Mouse (Mus musculus) embryonic facial prominence, embryonic 15.5 days (tissue): ENCODE data around the gene Ppp1cc. TPM values are rescaled to one million over a fixed set of nuclear protein-coding genes. Genes with fewer than 3 reads are reported as not detected.

ENCODE experiments used
- ATAC-seq: fragments of 200-750 bp; cut with Nextera tagmentation; 2 replicates; pipeline ENCODE4 v1.8.0; 2017; ENCODE audit warnings: low read depth, moderate TSS enrichment; ENCODE audit not compliant: insufficient number of reproducible peaks, low FRiP score, low TSS enrichment
- H3K27ac ChIP-seq: fragments of 300-500 bp; sonication (generic); replicated peaks from 2 replicates; pipeline ENCODE4 v1.5.1; 2015; ENCODE audit warnings: mild to moderate bottlenecking, inconsistent platforms
- H3K27me3 ChIP-seq: fragments of 300-500 bp; sonication (generic); 2 replicates; pipeline ENCODE4 v1.6.1; 2015; ENCODE audit warnings: inconsistent platforms
- H3K36me3 ChIP-seq: fragments of 300-500 bp; sonication (generic); 2 replicates; pipeline ENCODE4 v1.6.1; 2015; ENCODE audit warnings: mild to moderate bottlenecking, inconsistent platforms
- H3K4me1 ChIP-seq: fragments of 300-500 bp; sonication (generic); 2 replicates; pipeline ENCODE4 v1.6.1; 2015; ENCODE audit warnings: inconsistent platforms
- H3K4me2 ChIP-seq: fragments of 300-500 bp; sonication (generic); replicated peaks from 2 replicates; pipeline ENCODE4 v1.6.1; 2015; ENCODE audit warnings: mild to moderate bottlenecking, inconsistent platforms
- H3K4me3 ChIP-seq: fragments of 300-500 bp; sonication (generic); replicated peaks from 2 replicates; pipeline ENCODE4 v1.5.1; 2015; ENCODE audit warnings: mild to moderate bottlenecking, inconsistent platforms
- H3K9ac ChIP-seq: fragments of 300-500 bp; sonication (generic); 2 replicates; pipeline ENCODE4 v1.6.1; 2015; ENCODE audit warnings: inconsistent platforms
- H3K9me3 ChIP-seq: fragments of 300-500 bp; sonication (generic); replicated peaks from 2 replicates; pipeline ENCODE4 v1.6.1; 2016; ENCODE audit warnings: inconsistent platforms
- WGBS: fragments of 180-500 bp; shearing (Covaris S2); methylation state at CpG from one replicate; pipeline ENCODE4 v1.1.7; 2015; 5-methylcytosine and 5-hydroxymethylcytosine counted together
- polyA plus RNA-seq: library from polyadenylated mRNA; unstranded; fragments of >200 nt; fragmentation: Nextera tagmentation; extraction: Ambion mirVana; gene quantifications from 2 replicates; pipeline ENCODE4 v1.2.1, GENCODE M21; 2015

Ppp1cc gene
- polyA plus RNA-seq, 1 experiment from 2014 or later = 238 TPM

DNA sequence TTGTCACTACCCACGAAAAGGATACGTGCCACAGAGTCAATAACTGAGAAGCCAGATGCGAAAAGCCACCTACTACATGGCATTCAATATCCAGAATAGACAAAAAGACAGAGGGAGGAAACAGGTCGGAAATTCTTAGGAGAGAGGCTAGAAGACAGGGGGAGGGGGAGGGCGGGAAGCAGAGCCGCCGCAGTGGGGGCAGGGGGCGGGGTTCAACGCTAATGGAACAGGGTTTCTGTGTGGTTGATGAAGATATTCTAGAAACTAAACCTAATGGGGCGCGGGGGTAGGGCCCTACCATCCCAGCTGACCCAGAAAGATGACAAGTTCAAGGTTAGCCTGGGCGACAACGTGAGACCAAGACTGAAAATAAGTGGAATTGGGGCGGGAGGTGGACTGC, 4.1 kb upstream of the Ppp1cc start:
- H3K27me3 ChIP-seq = no peaks in the 10 kb centered on the region
- H3K36me3 ChIP-seq = no peaks in the 10 kb centered on the region
- H3K9ac ChIP-seq = no peak overlapping the region
- no peak overlapping the region for H3K27ac ChIP-seq
- H3K4me1 ChIP-seq = peaks cover 15% of the 10 kb centered on the region
- H3K4me2 ChIP-seq = no peak overlapping the region
- no peak overlapping the region for H3K4me3 ChIP-seq
- no peaks in the 10 kb centered on the region for H3K9me3 ChIP-seq
- no peak for ATAC-seq
- WGBS = 32% methylated on average over 12 of the region's 14 CpGs

DNA sequence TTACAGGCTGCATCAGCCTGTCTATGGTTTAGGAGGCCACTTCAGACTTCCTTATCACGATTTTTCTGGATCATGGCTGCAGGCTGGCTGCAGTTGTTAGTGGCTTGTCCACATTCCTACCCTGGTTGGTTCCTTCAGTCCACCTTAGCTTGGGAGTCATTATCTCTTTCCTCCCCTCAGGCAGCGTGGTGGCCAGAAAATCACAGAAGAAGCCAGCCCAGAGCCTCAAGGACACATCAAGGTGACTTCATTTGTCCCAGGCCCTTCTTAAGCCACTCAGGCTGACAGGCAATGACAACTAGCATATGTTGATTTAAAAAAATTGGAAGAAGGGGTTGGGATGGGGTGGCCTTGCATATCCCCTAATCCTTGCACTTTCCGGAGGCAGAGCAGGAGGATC, 3.3 kb upstream of the Ppp1cc start:
- no peak for ATAC-seq
- Histone ChIP-seq H3K36me3 (no peaks in the 10 kb centered on the region), H3K27ac (no peak overlapping the region), H3K9ac (no peak overlapping the region), H3K4me2 (no peak overlapping the region), H3K4me1 (peaks cover 21% of the 10 kb centered on the region), H3K9me3 (no peaks in the 10 kb centered on the region), H3K4me3 (no peak overlapping the region), H3K27me3 (no peaks in the 10 kb centered on the region)
- 62% methylated on average over 3 of the region's 3 CpGs for WGBS

- no peak overlapping the region for H3K9ac ChIP-seq
- H3K4me1 ChIP-seq = peaks cover 30% of the 10 kb centered on the region
- H3K36me3 ChIP-seq = no peaks in the 10 kb centered on the region
- no peaks in the 10 kb centered on the region for H3K9me3 ChIP-seq
- no peak for ATAC-seq
- no peak overlapping the region for H3K27ac ChIP-seq
- H3K27me3 ChIP-seq = no peaks in the 10 kb centered on the region
- no peak overlapping the region for H3K4me2 ChIP-seq
- no peak overlapping the region for H3K4me3 ChIP-seq
These were observed 2.5 kb upstream of the Ppp1cc start for GRCm38 (mm10) chr5:122155613-122156012.

- Histone ChIP-seq H3K4me2 (no peak overlapping the region), H3K27ac (no peak overlapping the region), H3K4me3 (no peak overlapping the region), H3K9me3 (no peaks in the 10 kb centered on the region), H3K9ac (no peak overlapping the region), H3K27me3 (no peaks in the 10 kb centered on the region), H3K4me1 (peaks cover 38% of the 10 kb centered on the region), H3K36me3 (0 out of 2 replicates have a peak, but pooled peaks cover 3% of the 10 kb centered on the region)
- WGBS = 68% methylated on average over 2 of the region's 2 CpGs
- ATAC-seq = no peak
These were observed 1.6 kb upstream of the Ppp1cc start for GRCm38 (mm10) chr5:122156486-122156885.

GRCm38 (mm10) chr5:122158557-122159515, 758 bp downstream of the Ppp1cc start:
- Histone ChIP-seq H3K9ac (peak overlapping the region; percentile 88), H3K27ac (peak overlapping the region; percentile 76), H3K4me2 (peak overlapping the region; percentile 65), H3K4me1 (peaks cover 62% of the 10 kb centered on the region), H3K36me3 (peaks cover 10% of the 10 kb centered on the region; the same call in 1 of the 2 replicates), H3K27me3 (no peaks in the 10 kb centered on the region), H3K9me3 (no peaks in the 10 kb centered on the region), H3K4me3 (peak overlapping the region; percentile 85)
- 1% methylated on average over 42 of the region's 42 CpGs for WGBS
- ATAC-seq = peak; percentile 17; the same call in 1 of the 2 replicates

DNA sequence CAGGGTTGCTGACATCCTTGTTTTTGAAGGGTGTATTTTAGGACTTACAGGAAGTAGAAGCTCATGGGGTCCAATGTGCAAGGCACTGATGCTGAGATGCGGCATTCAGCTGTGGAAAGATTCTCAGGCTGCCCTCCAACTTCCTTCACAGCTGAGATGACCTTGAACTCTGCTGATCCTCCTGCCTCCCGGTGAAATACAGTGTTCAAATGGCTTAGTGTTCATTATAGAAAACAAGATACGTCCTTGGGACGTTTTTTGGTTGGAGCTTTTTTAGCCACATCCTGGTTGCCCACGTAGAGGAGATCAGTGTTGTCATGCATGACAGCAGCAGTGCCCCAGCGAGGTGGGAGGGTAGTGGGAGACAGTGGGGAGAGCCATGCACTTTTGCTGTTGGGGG, 5.1 kb downstream of the Ppp1cc start:
- ATAC-seq = no peak
- Histone ChIP-seq H3K9ac (no peak overlapping the region), H3K27ac (no peak overlapping the region), H3K36me3 (peaks cover 28% of the 10 kb centered on the region), H3K27me3 (no peaks in the 10 kb centered on the region), H3K9me3 (no peaks in the 10 kb centered on the region), H3K4me2 (no peak overlapping the region; the same call in 1 of the 2 replicates), H3K4me1 (peaks cover 75% of the 10 kb centered on the region), H3K4me3 (no peak overlapping the region)
- 37% methylated on average over 6 of the region's 6 CpGs for WGBS

- Histone ChIP-seq H3K9ac (no peak overlapping the region), H3K27me3 (no peaks in the 10 kb centered on the region), H3K4me1 (peaks cover 75% of the 10 kb centered on the region), H3K9me3 (no peaks in the 10 kb centered on the region), H3K4me2 (no peak overlapping the region), H3K27ac (no peak overlapping the region), H3K4me3 (no peak overlapping the region), H3K36me3 (peaks cover 35% of the 10 kb centered on the region)
- no peak for ATAC-seq
- 58% methylated on average over 3 of the region's 3 CpGs for WGBS
These were observed 5.9 kb downstream of the Ppp1cc start for GRCm38 (mm10) chr5:122164011-122164410.

DNA sequence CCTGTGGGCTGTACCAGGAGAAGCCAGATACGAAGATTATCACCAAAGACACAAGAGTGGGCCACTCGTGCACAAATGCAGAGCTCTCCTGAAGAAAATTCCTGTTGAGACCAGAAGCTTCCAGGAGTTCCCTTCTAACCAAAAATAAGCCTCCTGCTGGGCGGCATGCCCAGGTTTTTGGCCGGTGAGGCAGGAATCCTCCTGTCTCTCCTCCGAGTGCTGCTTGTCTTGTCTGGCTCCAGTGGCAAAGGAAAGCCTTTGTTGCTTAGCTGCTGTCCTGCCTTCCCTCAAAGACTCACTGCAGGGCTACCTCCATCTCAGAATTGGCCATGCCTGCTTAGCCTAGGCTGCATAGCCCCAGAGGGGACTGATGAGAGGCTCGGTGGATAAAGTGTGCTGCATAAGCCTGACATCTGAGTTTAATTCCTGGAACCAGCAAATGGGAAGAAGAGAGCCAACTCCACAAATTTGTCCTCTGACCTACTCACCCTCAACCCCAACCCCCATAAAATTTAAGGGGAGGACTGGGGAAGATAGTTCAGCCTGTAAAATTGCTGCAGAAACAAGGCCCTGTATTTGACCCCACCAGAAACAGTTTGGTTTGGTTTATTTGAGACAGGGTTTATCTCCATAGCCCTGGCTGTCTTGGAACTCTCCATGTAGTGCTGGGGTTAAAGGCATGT, 7.3 kb downstream of the Ppp1cc start:
- ATAC-seq = no peak
- Histone ChIP-seq H3K4me1 (peaks cover 63% of the 10 kb centered on the region), H3K4me3 (no peak overlapping the region), H3K36me3 (peaks cover 46% of the 10 kb centered on the region), H3K9ac (no peak overlapping the region), H3K27me3 (no peaks in the 10 kb centered on the region), H3K27ac (peak overlapping the region; percentile 51; the same call in 1 of the 2 replicates), H3K9me3 (no peaks in the 10 kb centered on the region), H3K4me2 (no peak overlapping the region)
- 38% methylated on average over 6 of the region's 6 CpGs for WGBS

DNA sequence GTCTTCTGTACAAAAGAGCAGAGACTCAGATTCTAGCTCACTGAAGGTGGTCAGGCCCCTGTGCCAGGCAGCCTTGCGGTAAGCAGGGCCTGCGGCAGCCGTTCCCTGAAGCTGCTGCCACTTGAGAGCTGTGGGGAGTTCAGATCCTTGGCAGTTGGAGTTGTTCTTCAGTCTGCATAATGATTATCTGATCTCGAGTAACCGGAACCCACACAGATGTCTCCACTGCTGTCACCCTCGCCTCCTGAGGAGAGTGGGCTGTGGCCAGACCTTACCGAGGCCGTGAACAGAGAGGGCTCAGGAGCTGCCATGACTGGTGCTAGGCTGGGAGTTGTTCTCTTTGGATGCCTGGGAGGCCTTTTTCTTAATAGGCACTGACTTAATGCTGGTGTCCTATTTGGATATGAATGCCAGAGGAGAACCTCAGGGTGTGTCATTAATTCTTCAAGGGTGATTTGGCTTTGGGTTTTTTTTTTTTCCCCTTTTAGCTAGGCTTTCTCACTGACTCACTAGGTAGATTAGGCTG, 8.6 kb downstream of the Ppp1cc start:
- Histone ChIP-seq H3K27ac (peak overlapping the region; percentile 55; the same call in 1 of the 2 replicates), H3K9ac (no peak overlapping the region), H3K4me1 (peaks cover 49% of the 10 kb centered on the region), H3K27me3 (no peaks in the 10 kb centered on the region), H3K36me3 (peaks cover 57% of the 10 kb centered on the region), H3K4me3 (no peak overlapping the region), H3K4me2 (no peak overlapping the region; the same call in 1 of the 2 replicates), H3K9me3 (no peaks in the 10 kb centered on the region)
- ATAC-seq = no peak; the same call in 1 of the 2 replicates
- 42% methylated on average over 8 of the region's 8 CpGs for WGBS

GRCm38 (mm10) chr5:122168344-122169069, 10.4 kb downstream of the Ppp1cc start:
- WGBS = 87% methylated on average over 14 of the region's 14 CpGs
- H3K4me1 ChIP-seq = peaks cover 31% of the 10 kb centered on the region
- no peaks in the 10 kb centered on the region for H3K27me3 ChIP-seq
- H3K9me3 ChIP-seq = no peaks in the 10 kb centered on the region
- no peak overlapping the region for H3K9ac ChIP-seq
- ATAC-seq = no peak
- peaks cover 66% of the 10 kb centered on the region for H3K36me3 ChIP-seq
- H3K4me3 ChIP-seq = no peak overlapping the region
- H3K4me2 ChIP-seq = no peak overlapping the region
- H3K27ac ChIP-seq = no peak overlapping the region

DNA sequence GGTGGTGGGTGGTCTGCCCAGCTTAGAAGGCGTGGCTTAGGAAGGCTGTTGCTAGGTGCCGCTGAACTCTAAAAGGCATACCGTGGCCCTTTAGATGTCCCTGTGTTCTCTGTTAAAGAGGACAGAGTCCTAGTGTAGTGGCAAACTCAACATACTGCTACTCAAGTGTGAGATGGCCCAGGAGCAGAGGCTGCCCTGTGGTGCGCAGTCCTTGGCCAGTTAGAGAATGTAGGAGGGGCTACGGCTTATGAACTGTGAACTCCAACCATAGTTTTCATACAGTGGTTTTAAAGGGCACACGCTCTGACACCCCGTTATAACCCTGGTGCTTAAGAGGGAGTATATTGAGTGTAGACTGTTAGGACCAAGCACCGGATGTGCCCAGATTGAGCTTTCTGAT, 13.0 kb downstream of the Ppp1cc start:
- peaks cover 8% of the 10 kb centered on the region for H3K4me1 ChIP-seq
- H3K27me3 ChIP-seq = no peaks in the 10 kb centered on the region
- no peaks in the 10 kb centered on the region for H3K9me3 ChIP-seq
- peaks cover 70% of the 10 kb centered on the region for H3K36me3 ChIP-seq
- no peak overlapping the region for H3K4me3 ChIP-seq
- 93% methylated on average over 8 of the region's 8 CpGs for WGBS
- no peak overlapping the region for H3K9ac ChIP-seq
- H3K4me2 ChIP-seq = no peak overlapping the region
- ATAC-seq = no peak
- H3K27ac ChIP-seq = no peak overlapping the region
